Mouse (Mus musculus): ENCODE data around the gene Olfr1283.

DNA sequence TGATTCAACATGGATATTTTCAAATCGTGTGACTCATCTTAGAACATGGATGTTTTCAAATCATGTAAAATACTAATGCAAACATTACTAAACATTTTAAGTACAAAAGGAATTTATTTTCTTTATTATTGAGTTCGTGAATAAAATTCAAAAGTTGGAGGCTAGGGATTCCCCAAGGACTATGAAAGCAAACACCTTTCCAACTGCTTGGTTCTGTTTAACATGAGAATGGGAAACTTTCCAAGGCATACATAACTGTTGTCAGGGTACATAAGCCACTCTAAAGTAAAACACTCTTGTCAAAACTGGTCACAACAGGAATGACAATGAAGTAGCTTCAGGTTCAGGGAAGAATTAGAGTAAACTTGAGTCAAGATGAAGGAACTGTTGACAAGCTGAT, 40.4 kb upstream of the Olfr1283 start, which contains the start of gene Olfr1281:
- TF ChIP-seq EP300 (IDR thresholded peaks at IDR 0.05; ENCODE audit: insufficient read depth, low read depth, low read length), result no peak
- TF ChIP-seq POLR2A (IDR thresholded peaks at IDR 0.05; ENCODE audit: insufficient read depth, low read length), result no peak

Measured in ES-Bruce4 (cell line).